Mouse (Mus musculus) liver, embryonic 14.5 days (tissue): ENCODE data around the gene Grtp1.

Experiments
- CTCF ChIP-seq: IDR thresholded peaks from 2 replicates; pipeline ENCODE4 v1.5.1; 2016; ENCODE audit warnings: antibody characterized with exemption, low read depth, control low read depth
- EP300 ChIP-seq: IDR thresholded peaks from 2 replicates; pipeline ENCODE4 v1.6.1; 2016; ENCODE audit warnings: antibody characterized with exemption, low read depth

- no peak for TF ChIP-seq CTCF
- no peak for TF ChIP-seq EP300
Measured at GRCm38 (mm10) chr8:13240055-13240454, 39.6 kb upstream of the Grtp1 start.
